Mouse (Mus musculus) lung, postnatal 0 days (tissue): ENCODE measurements at regions not wholly inside any gene's neighbourhood (a gene's known extent, or its start where the extent isn't known, plus 50 kb on each side); places are given as distances from the start of the nearest gene placed in this dataset.

Experiments
- ATAC-seq: fragments of 200-750 bp; cut with Nextera tagmentation; 2 replicates; pipeline ENCODE4 v1.8.0; 2017; ENCODE audit warnings: moderate library complexity
- DNase-seq: peaks from one replicate; pipeline ENCODE4 v3.0.0-alpha.2; 2016; ENCODE audit warnings: low spot score
- H3K27ac ChIP-seq: fragments of 300-500 bp; sonication (generic); 2 replicates; pipeline ENCODE4 v1.5.1; 2014; ENCODE audit warnings: antibody characterized with exemption, mild to moderate bottlenecking, low read length, mixed read lengths
- H3K27me3 ChIP-seq: fragments of 300-500 bp; sonication (generic); replicated peaks from 2 replicates; pipeline ENCODE4 v1.6.1; 2014; ENCODE audit warnings: low read length, mixed read lengths; ENCODE audit not compliant: insufficient read depth
- H3K36me3 ChIP-seq: fragments of 300-500 bp; sonication (generic); 2 replicates; pipeline ENCODE4 v1.6.1; 2014; ENCODE audit warnings: low read length, mixed read lengths; ENCODE audit not compliant: insufficient read depth
- H3K4me1 ChIP-seq: fragments of 300-500 bp; sonication (generic); 2 replicates; pipeline ENCODE4 v1.6.1; 2014; ENCODE audit warnings: antibody characterized with exemption, low read depth, low read length, mixed read lengths; ENCODE audit not compliant: insufficient read depth
- H3K4me2 ChIP-seq: fragments of 300-500 bp; sonication (generic); replicated peaks from 2 replicates; pipeline ENCODE4 v1.6.1; 2014; ENCODE audit warnings: low read depth, mild to moderate bottlenecking, low read length, moderate library complexity, mixed read lengths
- H3K4me3 ChIP-seq: fragments of 300-500 bp; sonication (generic); 2 replicates; pipeline ENCODE4 v1.5.1; 2014; ENCODE audit warnings: low read depth, low read length
- H3K9ac ChIP-seq: fragments of 300-500 bp; sonication (generic); replicated peaks from 2 replicates; pipeline ENCODE4 v1.6.1; 2014; ENCODE audit warnings: low read depth, mild to moderate bottlenecking
- H3K9me3 ChIP-seq: fragments of 300-500 bp; sonication (generic); 2 replicates; pipeline ENCODE4 v1.6.1; 2016; ENCODE audit warnings: low read length, mixed read lengths
- CTCF ChIP-seq: IDR thresholded peaks from 2 replicates; pipeline ENCODE4 v1.5.1; 2016; ENCODE audit warnings: antibody characterized with exemption, mild to moderate bottlenecking
- EP300 ChIP-seq: IDR thresholded peaks from 2 replicates; pipeline ENCODE4 v1.6.1; 2016; ENCODE audit warnings: antibody characterized with exemption, mild to moderate bottlenecking, control low read depth
- WGBS: fragments of 180-500 bp; shearing (Covaris S2); extraction: QIAGEN DNeasy Blood & Tissue Kit; methylation state at CpG from one replicate; pipeline ENCODE4 v1.1.7; 2014; 5-methylcytosine and 5-hydroxymethylcytosine counted together

GRCm38 (mm10) chr11:114502562-114502961, 165.8 kb upstream of the Rpl38 start:
- H3K27ac ChIP-seq = no peak overlapping the region
- ATAC-seq (no peak), DNase-seq (no peak)
- H3K9ac ChIP-seq = no peak overlapping the region
- 26% methylated on average over 4 of the region's 5 CpGs for WGBS
- H3K4me3 ChIP-seq = no peak overlapping the region
- no peak overlapping the region for H3K4me2 ChIP-seq
- TF ChIP-seq EP300 (no peak), CTCF (no peak)
- H3K27me3 ChIP-seq = no peaks in the 10 kb centered on the region
- no peaks in the 10 kb centered on the region for H3K4me1 ChIP-seq
- H3K36me3 ChIP-seq = no peaks in the 10 kb centered on the region
- no peaks in the 10 kb centered on the region for H3K9me3 ChIP-seq

- TF ChIP-seq EP300 (no peak), CTCF (no peak)
- no peak for DNase-seq
- H3K27me3 ChIP-seq = no peaks in the 10 kb centered on the region
Measured at GRCm38 (mm10) chr11:114501869-114502540, 166.3 kb upstream of the Rpl38 start.

GRCm38 (mm10) chr11:114500416-114500815, 167.9 kb upstream of the Rpl38 start:
- no peak overlapping the region for H3K4me2 ChIP-seq
- H3K9me3 ChIP-seq = no peaks in the 10 kb centered on the region
- DNase-seq (no peak), ATAC-seq (no peak)
- H3K9ac ChIP-seq = no peak overlapping the region
- no peak overlapping the region for H3K4me3 ChIP-seq
- no peaks in the 10 kb centered on the region for H3K27me3 ChIP-seq
- no peaks in the 10 kb centered on the region for H3K4me1 ChIP-seq
- TF ChIP-seq EP300 (no peak), CTCF (no peak)
- no peaks in the 10 kb centered on the region for H3K36me3 ChIP-seq
- H3K27ac ChIP-seq = no peak overlapping the region
- WGBS = 90% methylated on average over 7 of the region's 7 CpGs

More at GRCm38 (mm10) chr11:114501869-114502540, 166.3 kb upstream of the Rpl38 start:
- no peak overlapping the region for H3K9ac ChIP-seq
- H3K4me1 ChIP-seq = no peaks in the 10 kb centered on the region
- H3K27ac ChIP-seq = no peak overlapping the region
- H3K4me3 ChIP-seq = no peak overlapping the region
- H3K4me2 ChIP-seq = no peak overlapping the region
- H3K36me3 ChIP-seq = no peaks in the 10 kb centered on the region
- H3K9me3 ChIP-seq = no peaks in the 10 kb centered on the region
- WGBS = 43% methylated on average over 5 of the region's 5 CpGs
- ATAC-seq = no peak

- no peaks in the 10 kb centered on the region for H3K4me1 ChIP-seq
- H3K4me3 ChIP-seq = no peak overlapping the region
- WGBS = 86% methylated on average over 12 of the region's 12 CpGs
- ATAC-seq = no peak
- no peak overlapping the region for H3K27ac ChIP-seq
- H3K27me3 ChIP-seq = no peaks in the 10 kb centered on the region
- no peak for DNase-seq
- no peak overlapping the region for H3K4me2 ChIP-seq
- H3K9me3 ChIP-seq = no peaks in the 10 kb centered on the region
- H3K9ac ChIP-seq = no peak overlapping the region
- TF ChIP-seq EP300 = no peak
- no peak for TF ChIP-seq CTCF
- no peaks in the 10 kb centered on the region for H3K36me3 ChIP-seq
Measured at GRCm38 (mm10) chr11:114499665-114500064, 168.7 kb upstream of the Rpl38 start.

- H3K9me3 ChIP-seq = no peaks in the 10 kb centered on the region
- H3K36me3 ChIP-seq = no peaks in the 10 kb centered on the region
- no peak overlapping the region for H3K9ac ChIP-seq
- DNase-seq (peak; percentile 43), ATAC-seq (peak; percentile 37; the same call in 1 of the 2 replicates)
- no peaks in the 10 kb centered on the region for H3K27me3 ChIP-seq
- 17% methylated on average over 5 of the region's 5 CpGs for WGBS
- H3K4me3 ChIP-seq = no peak overlapping the region
- H3K4me1 ChIP-seq = no peaks in the 10 kb centered on the region
- H3K4me2 ChIP-seq = no peak overlapping the region
- no peak for TF ChIP-seq EP300
- no peak for TF ChIP-seq CTCF
- no peak overlapping the region for H3K27ac ChIP-seq
Measured at GRCm38 (mm10) chr11:114495520-114495921, 172.8 kb upstream of the Rpl38 start.

GRCm38 (mm10) chr11:114486455-114486854, 181.9 kb upstream of the Rpl38 start:
- H3K36me3 ChIP-seq = no peaks in the 10 kb centered on the region
- no peak overlapping the region for H3K4me2 ChIP-seq
- no peak for DNase-seq
- H3K4me3 ChIP-seq = no peak overlapping the region
- H3K9ac ChIP-seq = no peak overlapping the region
- TF ChIP-seq EP300 (no peak), CTCF (no peak)
- no peak for ATAC-seq
- no peaks in the 10 kb centered on the region for H3K9me3 ChIP-seq
- H3K4me1 ChIP-seq = no peaks in the 10 kb centered on the region
- no peaks in the 10 kb centered on the region; the same call in 1 of the 2 replicates for H3K27me3 ChIP-seq
- WGBS = 17% methylated on average over 8 of the region's 8 CpGs
- H3K27ac ChIP-seq = no peak overlapping the region
